Mouse (Mus musculus) kidney, adult 2 months (tissue): ENCODE results near the gene Gm11444.

Experiments
- CTCF ChIP-seq: fragments of 200-500 bp; conservative IDR thresholded peaks from 2 replicates; pipeline ENCODE4 v1.5.1; 2011; ENCODE audit warnings: low read depth, mild to moderate bottlenecking, control low read depth, low read length, moderate library complexity, mixed read lengths; ENCODE audit not compliant: insufficient read depth, insufficient read length
- POLR2A ChIP-seq: fragments of 200-500 bp; IDR thresholded peaks from one replicate; pipeline ENCODE4 v1.6.1; 2011; ENCODE audit warnings: low read depth, low read length, control low read depth

DNA sequence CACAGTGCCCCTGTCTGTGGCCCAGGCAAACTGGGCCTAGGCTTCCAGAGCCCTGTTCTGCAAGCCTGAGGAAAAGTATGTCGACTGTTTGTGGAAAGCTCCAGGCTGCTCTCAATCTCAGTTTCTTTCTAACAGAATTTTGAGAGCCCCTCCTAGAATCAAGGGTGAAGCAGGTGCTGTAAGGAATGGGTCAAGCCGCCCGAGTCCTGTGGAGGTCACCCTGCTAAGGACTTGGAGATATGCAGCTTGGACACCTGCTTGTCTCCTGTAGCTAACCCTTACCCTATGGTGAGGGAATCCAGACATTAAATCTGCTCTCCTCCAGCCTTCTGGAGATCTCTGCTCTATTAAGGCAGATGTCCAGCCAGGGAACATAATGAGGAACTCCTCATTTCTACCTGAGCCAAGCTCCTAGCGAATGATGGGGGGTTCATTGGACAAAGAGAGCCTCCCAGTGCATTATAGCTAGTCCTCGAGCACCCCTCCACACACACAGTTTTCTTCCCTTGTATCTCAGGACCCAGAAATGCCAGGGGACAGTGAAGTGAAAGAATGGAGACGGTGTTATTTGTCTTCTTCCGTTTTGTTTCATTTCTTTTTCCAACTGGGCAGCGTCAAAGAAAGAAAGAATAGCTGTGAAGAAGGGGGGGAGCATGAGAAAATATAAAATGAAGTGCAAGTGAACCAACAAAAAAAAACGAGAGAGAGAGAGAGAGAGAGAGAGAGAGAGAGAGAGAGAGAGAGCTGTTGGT lies 15.0 kb downstream of the Gm11444 start:
- TF ChIP-seq CTCF (no peak), POLR2A (no peak)
